Mouse (Mus musculus) kidney, adult 9 months (tissue): ENCODE measurements around the gene Il6st.
"Not testable (repeated sequence)": the region's sequence is repeated elsewhere in the genome, so short reads cannot be mapped to it uniquely, and the experiment has no call there.

Source experiments
- DNase-seq: peaks from one replicate; pipeline ENCODE4 v3.0.0; 2022

The Il6st gene

GRCm38 (mm10) chr13:112463868-112464625 is at the start of gene Il6st:
TSS of gene Il6st (plus strand) at chr13:112464070.
- DNase-seq = peak; percentile 97

- DNase-seq = no peak
These were observed 48.0 kb upstream of the Il6st start for GRCm38 (mm10) chr13:112415896-112416295.

GRCm38 (mm10) chr13:112416410-112417162 is 47.3 kb upstream of the Il6st start:
- no peak for DNase-seq

GRCm38 (mm10) chr13:112417163-112417523 is 46.7 kb upstream of the Il6st start:
- DNase-seq = no peak

- DNase-seq = no peak
These were observed 45.9 kb upstream of the Il6st start for GRCm38 (mm10) chr13:112417861-112418423.

GRCm38 (mm10) chr13:112418595-112418994 is 45.3 kb upstream of the Il6st start:
- no peak for DNase-seq

- DNase-seq = no peak
These were observed 39.7 kb upstream of the Il6st start for GRCm38 (mm10) chr13:112424212-112424611.

- DNase-seq = no peak
These were observed 39.2 kb upstream of the Il6st start for GRCm38 (mm10) chr13:112424635-112425034.

- DNase-seq = no peak
These were observed 38.7 kb upstream of the Il6st start for GRCm38 (mm10) chr13:112425181-112425654.

GRCm38 (mm10) chr13:112426265-112427135 is 37.4 kb upstream of the Il6st start:
- no peak for DNase-seq

GRCm38 (mm10) chr13:112427136-112427470 is 36.8 kb upstream of the Il6st start:
- DNase-seq = not testable (repeated sequence)

GRCm38 (mm10) chr13:112427521-112427920 is 36.3 kb upstream of the Il6st start:
- DNase-seq = no peak

- no peak for DNase-seq
These were observed 30.6 kb upstream of the Il6st start for GRCm38 (mm10) chr13:112433271-112433670.

GRCm38 (mm10) chr13:112435241-112436075 is 28.4 kb upstream of the Il6st start:
- no peak for DNase-seq

- no peak for DNase-seq
These were observed 27.6 kb upstream of the Il6st start for GRCm38 (mm10) chr13:112436288-112436687.

- no peak for DNase-seq
These were observed 25.6 kb upstream of the Il6st start for GRCm38 (mm10) chr13:112438001-112438868.

GRCm38 (mm10) chr13:112439105-112439818 is 24.6 kb upstream of the Il6st start:
- no peak for DNase-seq

- DNase-seq = peak; percentile 49
These were observed 23.9 kb upstream of the Il6st start for GRCm38 (mm10) chr13:112439917-112440361.

- DNase-seq = no peak
These were observed 23.2 kb upstream of the Il6st start for GRCm38 (mm10) chr13:112440668-112441067.

- no peak for DNase-seq
These were observed 20.9 kb upstream of the Il6st start for GRCm38 (mm10) chr13:112442867-112443529.
